Mouse (Mus musculus) brain, embryonic 14.5 days (tissue): ENCODE data around the gene Cmpk1.

ENCODE experiments used
- CTCF ChIP-seq: fragments of 200-500 bp; IDR thresholded peaks from 2 replicates; pipeline ENCODE4 v1.5.1; 2012; ENCODE audit warnings: inconsistent platforms, mild to moderate bottlenecking, moderate library complexity, borderline replicate concordance; ENCODE audit not compliant: insufficient read depth, insufficient read length; ENCODE audit errors: extremely low read depth
- POLR2A ChIP-seq: fragments of 200-500 bp; IDR thresholded peaks from 2 replicates; pipeline ENCODE4 v1.6.1; 2012; ENCODE audit warnings: mild to moderate bottlenecking, inconsistent platforms, borderline replicate concordance; ENCODE audit not compliant: poor library complexity, insufficient read depth, insufficient read length, severe bottlenecking; ENCODE audit errors: extremely low read depth

- TF ChIP-seq POLR2A (no peak), CTCF (no peak)
Observed at GRCm38 (mm10) chr4:114929155-114929554, 57.9 kb downstream of the Cmpk1 start.
